Mouse (Mus musculus): ENCODE measurements around the gene Olfr1313.
"Not testable (repeated sequence)": the region's sequence is repeated elsewhere in the genome, so short reads cannot be mapped to it uniquely, and the experiment has no call there.

Olfr1313 gene

DNA sequence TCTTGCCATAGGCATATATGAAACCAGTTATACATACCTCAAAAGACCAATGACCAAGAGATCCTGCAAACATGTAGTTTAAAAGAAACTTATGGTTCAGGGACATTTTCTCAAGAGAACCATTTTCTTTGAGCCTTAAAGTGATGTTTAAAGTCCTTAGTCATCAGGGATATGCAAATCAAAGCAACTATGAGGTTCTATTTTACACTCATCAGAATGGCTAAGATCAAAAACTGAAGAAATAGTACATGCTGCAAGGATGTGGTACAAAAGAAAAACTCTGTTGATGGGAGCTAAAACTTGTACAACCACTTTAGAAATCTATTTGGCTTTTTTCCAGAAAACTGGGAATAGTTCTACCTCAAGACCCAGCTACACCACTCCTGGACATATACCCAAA lies at the start of gene Olfr1313:
Olfr1313 (minus strand) TSS at position 101 of the 400 bp plus-strand sequence.
- no peak for DNase-seq (ENCODE audit: low read depth, low spot score)

- no peak for DNase-seq (ENCODE audit: low read depth, low spot score)
These were observed 37.7 kb upstream of the Olfr1313 start, which contains the start of gene Olfr1315-ps1 for GRCm38 (mm10) chr2:112115340-112115739. TSS of gene Olfr1315-ps1 (minus strand) at chr2:112115440.

DNA sequence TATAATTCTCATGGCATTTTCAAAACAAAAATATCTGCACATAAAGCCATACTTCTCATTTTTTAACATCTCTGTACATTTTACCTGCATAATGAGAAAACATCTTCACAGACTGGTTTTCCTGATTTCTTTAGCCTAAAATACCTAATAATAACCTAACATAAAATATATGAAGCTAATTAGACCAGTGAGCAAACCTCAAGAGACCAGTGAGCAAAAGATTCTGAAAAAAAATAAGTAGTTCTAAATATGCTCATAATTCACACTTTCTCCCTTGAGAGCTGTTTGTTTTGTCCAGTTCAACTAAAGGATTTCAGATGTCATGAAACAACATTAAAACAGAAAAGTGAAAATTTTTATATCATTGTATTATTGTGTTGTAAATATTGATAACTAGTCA lies 19.0 kb upstream of the Olfr1313 start, which contains the start of gene Olfr1314:
Olfr1314 (minus strand) TSS at position 101 of the 400 bp plus-strand sequence.
- no peak for DNase-seq (ENCODE audit: low read depth, low spot score)

- DNase-seq (ENCODE audit: low read depth, low spot score) = no peak
These were observed 27.5 kb downstream of the Olfr1313 start, which contains the start of gene Olfr1312 for GRCm38 (mm10) chr2:112050138-112050537. TSS of gene Olfr1312 (minus strand) at chr2:112050238.

DNA sequence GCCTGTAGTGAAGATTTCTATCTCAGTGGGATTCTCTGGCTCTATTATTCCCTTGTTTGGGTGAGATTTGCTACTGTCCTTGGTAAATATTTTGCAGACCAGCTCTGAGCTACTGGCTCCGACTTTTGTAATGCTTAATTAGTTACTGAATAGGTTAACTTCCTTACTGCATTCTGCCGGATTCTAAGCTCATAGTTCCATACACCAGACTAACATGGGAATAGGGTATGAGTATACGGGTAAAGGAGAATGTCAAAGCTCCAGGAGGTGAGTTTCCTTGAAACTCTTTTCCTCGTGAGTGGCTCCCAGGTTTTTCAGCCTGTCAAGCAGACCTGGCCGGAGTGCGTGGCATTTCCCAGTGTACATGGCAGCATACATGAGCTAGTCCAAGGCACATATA lies 50.7 kb downstream of the Olfr1313 start:
- not testable (repeated sequence) for DNase-seq (ENCODE audit: low read depth, low spot score)

- no peak for DNase-seq (ENCODE audit: low read depth, low spot score)
These were observed 53.3 kb downstream of the Olfr1313 start, which contains the start of gene Olfr1311 for GRCm38 (mm10) chr2:112024312-112024711. TSS of gene Olfr1311 (minus strand) at chr2:112024412.

Data from c-Kit-negative CD71-positive TER-119-positive erythroid progenitor cells, embryonic 14.5 days (primary cell).